13 mouse cellular contexts compared by ENCODE assay signal in the genomic region with DNA sequence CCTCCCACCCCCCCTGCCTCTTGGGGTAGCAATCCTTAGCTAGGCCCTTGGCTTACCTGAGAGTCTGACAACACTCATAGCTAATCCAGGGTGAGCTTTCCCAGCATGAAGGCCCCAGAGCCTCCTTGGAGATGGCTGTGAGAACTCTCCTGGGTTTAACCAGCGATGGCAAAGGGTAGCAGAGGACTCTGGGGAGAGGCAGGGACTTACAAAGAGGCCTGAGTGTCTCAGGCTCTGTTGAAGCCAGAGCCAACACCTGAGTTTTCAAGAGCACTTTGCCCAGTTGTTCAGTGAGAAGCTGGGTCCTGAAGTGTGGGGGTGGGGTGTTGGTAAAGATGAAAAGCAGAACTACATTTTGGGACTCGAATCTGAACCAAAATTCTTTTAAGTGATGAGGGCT. TPM values are rescaled to one million over a fixed set of nuclear protein-coding genes. Genes with fewer than 3 reads are reported as not detected.
DNase-seq lines count a peak whose midpoint lies in the region; ATAC-seq and TF ChIP-seq lines count a peak whose summit lies in the region.
"Had no signal": no experiment of that assay in that cellular context is flagged by ENCODE, and none has a peak within 500 bp of the region (broad histone marks: within the 10 kb centered on the region; RNA-seq: fewer than 3 reads in every experiment).

No protein-coding gene starts in this region.

- H3K4me2 ChIP-seq in CH12.LX (ENCODE audit: insufficient read depth, low read depth, poor library complexity, severe bottlenecking): no peak overlapping the region
- H3K4me2 ChIP-seq: heart, embryonic 11.5 days; heart, embryonic 15.5 days; hindbrain, embryonic 13.5 days had no signal

- TF ChIP-seq EP300 in CH12.LX (IDR thresholded peaks at IDR 0.05; ENCODE audit: low read length): no peak

- H3K27ac ChIP-seq in layer of hippocampus, adult 2 months: peak overlapping the region; percentile 92
- H3K27ac ChIP-seq in CH12.LX (ENCODE audit: insufficient read depth, low read depth): no peak overlapping the region
- peak overlapping the region; percentile 83 for H3K27ac ChIP-seq in olfactory bulb, adult 2 months (ENCODE audit: insufficient read depth, low read depth, low read length)
- H3K27ac ChIP-seq: embryonic facial prominence, embryonic 10.5 days; hindbrain, embryonic 13.5 days had no signal

- peaks cover 11 to 48% of the 10 kb centered on the region in 2 experiments; a peak in 3 of 4 replicates for H3K4me1 ChIP-seq in CH12.LX (ENCODE audit: control insufficient read depth in 1 of 2, insufficient read depth in 2 of 2)
- H3K4me1 ChIP-seq in olfactory bulb, adult 2 months (ENCODE audit: control insufficient read depth, insufficient read depth, low read length): peaks cover 37% of the 10 kb centered on the region

- WGBS in olfactory bulb, adult 2 months: 64% methylated on average over 2 of the region's 2 CpGs

- no peak for TF ChIP-seq CTCF in layer of hippocampus, adult 2 months (conservative IDR thresholded peaks at IDR 0.05)
- no peak for TF ChIP-seq CTCF in CH12.LX (conservative IDR thresholded peaks at IDR 0.05 in 1 of 2, IDR thresholded peaks at IDR 0.05 in 1 of 2; ENCODE audit: low read depth in 2 of 2, low read length in 2 of 2)
- no peak for TF ChIP-seq CTCF in olfactory bulb, adult 2 months (IDR thresholded peaks at IDR 0.05; ENCODE audit: insufficient read depth, low read depth, low read length)

- no peaks in the 10 kb centered on the region for H3K79me2 ChIP-seq in CH12.LX (replicated peaks; ENCODE audit: control insufficient read depth, extremely low read depth, insufficient read depth, poor library complexity, severe bottlenecking)

- dilution Hi-C loops in CH12.LX (cut with MboI; ENCODE audit: extremely low pct_ligation_motif_present, extremely low pct_unique_long_range_greater_than_20kb, low sequenced_read_pairs): no loop called here

- no peak overlapping the region for H3K9ac ChIP-seq in CH12.LX (ENCODE audit: insufficient read depth, low read depth)
- H3K9ac ChIP-seq: heart, embryonic 15.5 days; hindbrain, embryonic 13.5 days had no signal

- no peaks in the 10 kb centered on the region for H3K9me3 ChIP-seq in CH12.LX (replicated peaks; ENCODE audit: low read length)
- H3K9me3 ChIP-seq: embryonic facial prominence, embryonic 10.5 days; heart, embryonic 15.5 days; hindbrain, embryonic 13.5 days had no signal

- H3K27me3 ChIP-seq in CH12.LX (replicated peaks): no peaks in the 10 kb centered on the region
- H3K27me3 ChIP-seq: heart, embryonic 15.5 days; hindbrain, embryonic 13.5 days; Patski had no signal

- in situ Hi-C loops in CH12.LX (cut with MboI; ENCODE audit: low pct_ligation_motif_present, low pct_unique_long_range_greater_than_20kb, low sequenced_read_pairs): no loop called here

- no peak for DNase-seq in layer of hippocampus, adult 2 months (ENCODE audit: low spot score in 2 of 2)
- DNase-seq in layer of hippocampus, adult 11-12 months (ENCODE audit: low spot score): no peak
- DNase-seq in CH12.LX (ENCODE audit: extremely low read depth): peak; percentile 13
- DNase-seq in lung, postnatal 10 days: peak; percentile 52
- no peak for DNase-seq in thymus, postnatal 0 days (ENCODE audit: low spot score)

- no peak for TF ChIP-seq RAD21 in CH12.LX (IDR thresholded peaks at IDR 0.05; ENCODE audit: low read depth, low read length)

- H3K36me3 ChIP-seq in CH12.LX (replicated peaks in 1 of 2; ENCODE audit: control insufficient read depth in 1 of 2, insufficient read depth in 1 of 2, low read length in 1 of 2): no peaks in the 10 kb centered on the region
- H3K36me3 ChIP-seq: embryonic facial prominence, embryonic 10.5 days; heart, embryonic 15.5 days; hindbrain, embryonic 13.5 days had no signal

- ATAC-seq in inflammation-experienced regulatory T-cells, adult 6 months: no peak
- ATAC-seq: forebrain, embryonic 14.5 days; Patski had no signal

- no peak overlapping the region for H3K4me3 ChIP-seq in layer of hippocampus, adult 2 months
- H3K4me3 ChIP-seq in CH12.LX (replicated peaks in 1 of 3; ENCODE audit: low read depth in 2 of 3, low read length in 2 of 3, poor library complexity in 1 of 3): no peak overlapping the region
- no peak overlapping the region for H3K4me3 ChIP-seq in olfactory bulb, adult 2 months (ENCODE audit: insufficient read depth, low read depth, low read length)
- H3K4me3 ChIP-seq: embryonic facial prominence, embryonic 10.5 days; heart, embryonic 15.5 days; hindbrain, embryonic 13.5 days had no signal

- no peak for TF ChIP-seq POLR2A in CH12.LX (IDR thresholded peaks at IDR 0.05; ENCODE audit: low read depth, low read length)
- TF ChIP-seq POLR2A in olfactory bulb, adult 2 months (IDR thresholded peaks at IDR 0.05; ENCODE audit: insufficient read depth, low read depth, low read length): no peak

TF ChIP-seq in CH12.LX, 34 proteins besides CTCF, POLR2A, EP300 and RAD21:
- no peak for TF ChIP-seq ZKSCAN1 (IDR thresholded peaks at IDR 0.05; ENCODE audit: borderline replicate concordance, low read depth, low read length)
- no peak for TF ChIP-seq MEF2A (IDR thresholded peaks at IDR 0.05; ENCODE audit: borderline replicate concordance, low read depth, low read length)
- no peak for TF ChIP-seq ZMIZ1 (IDR thresholded peaks at IDR 0.05; ENCODE audit: low read depth, low read length)
- no peak for TF ChIP-seq TCF12 (IDR thresholded peaks at IDR 0.05; ENCODE audit: low read depth, low read length)
- TF ChIP-seq ELF1 (IDR thresholded peaks at IDR 0.05; ENCODE audit: low read depth, low read length): no peak
- TF ChIP-seq MAZ (IDR thresholded peaks at IDR 0.05; ENCODE audit: low read depth, low read length): no peak
- no peak for TF ChIP-seq JUN (IDR thresholded peaks at IDR 0.05; ENCODE audit: insufficient read depth, low read depth, low read length)
- TF ChIP-seq USF2 (conservative IDR thresholded peaks at IDR 0.05; ENCODE audit: low read depth, low read length): no peak
- TF ChIP-seq KAT2A (IDR thresholded peaks at IDR 0.05; ENCODE audit: insufficient replicate concordance, low read length): no peak
- no peak for TF ChIP-seq ETS1 (conservative IDR thresholded peaks at IDR 0.05; ENCODE audit: low read depth, low read length)
- TF ChIP-seq IRF4 (IDR thresholded peaks at IDR 0.05; ENCODE audit: low read depth, low read length): no peak
- no peak for TF ChIP-seq MYC (IDR thresholded peaks at IDR 0.05; ENCODE audit: low read depth, low read length)
- TF ChIP-seq HCFC1 (IDR thresholded peaks at IDR 0.05; ENCODE audit: low read depth, low read length): no peak
- no peak for TF ChIP-seq NRF1 (IDR thresholded peaks at IDR 0.05; ENCODE audit: low read depth, low read length)
- no peak for TF ChIP-seq NELFE (IDR thresholded peaks at IDR 0.05; ENCODE audit: low read depth, low read length)
- TF ChIP-seq ZC3H11A (IDR thresholded peaks at IDR 0.05; ENCODE audit: low read depth, low read length): no peak

RNA-seq across cellular contexts. Expression of a gene that starts 44.8 kb away (rescaled TPM):
- total RNA-seq in layer of hippocampus, adult 2 months (2021): 100 to 1,000 TPM; 359 to 361 TPM
- total RNA-seq in CH12.LX (2012; rRNA removed) (47.5 and 52.9 TPM in 2 replicates), CH12.LX (2014; rRNA removed) (41.8 and 42.1 TPM in 2 replicates)
- 48.6 and 54.1 TPM in 2 replicates for polyA plus RNA-seq in CH12.LX (2012; ENCODE audit: insufficient read length, low read depth)
- polyA plus RNA-seq in olfactory bulb, adult 2 months (2012; ENCODE audit: insufficient read depth, insufficient read length, low replicate concordance, missing spikeins): 196 TPM in 1 of 2 replicates, not detected in the other
- 1 to 10 TPM in 2 of 3 experiments, under 1 TPM in 1; 0.15 to 2.8 (median 1.7) TPM for polyA plus RNA-seq in inflammation-experienced regulatory T-cells, adult 6 months (2017; shearing (Covaris generic))
- polyA plus RNA-seq in thymus, postnatal 0 days (2015; fragmentation: Nextera tagmentation; extraction: Ambion mirVana): 16.6 and 18.4 TPM in 2 replicates

Comparison
In these comparisons a context has a peak if more than half of its experiments do, and no peak if none do; other contexts are left out.
1. DNase-seq: peak in CH12.LX (single experiment) and lung, postnatal 10 days (single experiment); none in layer of hippocampus, adult 2 months (0 of 2), layer of hippocampus, adult 11-12 months (single experiment) and thymus, postnatal 0 days (single experiment).